Comparison of ENCODE assay signal across 7 mouse cellular contexts in the genomic region with DNA sequence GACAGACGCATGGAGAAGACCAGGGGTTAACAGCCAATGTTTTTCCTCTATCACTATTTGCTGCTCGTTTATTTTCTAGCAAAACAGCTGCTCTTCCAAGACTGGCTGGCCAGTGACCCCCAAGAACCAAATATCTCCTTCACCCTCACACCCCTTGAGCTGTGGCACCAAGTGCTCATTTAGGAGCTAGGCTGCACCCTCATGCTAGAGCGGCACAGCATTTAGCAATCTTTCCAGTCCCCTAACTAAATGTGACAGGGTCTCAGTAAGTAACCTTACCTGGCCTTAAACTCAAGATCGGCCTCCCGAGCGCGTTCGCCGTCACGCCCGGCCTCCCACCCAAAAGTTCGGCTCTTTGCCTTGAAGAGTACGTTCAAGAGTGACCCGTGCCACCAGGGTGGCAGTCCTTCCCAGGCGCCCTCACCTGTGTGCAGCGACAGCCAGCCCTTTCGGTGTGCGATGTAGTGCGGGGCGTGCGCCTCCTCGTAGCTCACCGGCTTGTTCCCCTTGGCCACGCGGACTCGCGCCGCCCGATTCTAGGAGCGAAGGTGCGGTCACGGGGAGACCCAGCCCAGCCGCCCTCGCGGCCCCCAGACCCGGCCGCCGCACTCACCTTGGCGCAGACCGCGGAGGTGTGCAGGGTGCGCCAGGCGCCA. TPM values are rescaled to one million over a fixed set of nuclear protein-coding genes. Genes with fewer than 3 reads are reported as not detected.
A peak's percentile ranks its signal among the peaks of the same experiment; 100 is the strongest.
DNase-seq lines count a peak whose midpoint lies in the region; ATAC-seq and TF ChIP-seq lines count a peak whose summit lies in the region.

No protein-coding gene starts in this region.

- H3K4me1 ChIP-seq in embryonic facial prominence, embryonic 12.5 days: peaks cover 12% of the 10 kb centered on the region
- peaks cover 6% of the 10 kb centered on the region; the same call in 1 of the 2 replicates for H3K4me1 ChIP-seq in hindbrain, postnatal 0 days (ENCODE audit: insufficient read depth, low read length)
- H3K4me1 ChIP-seq in spleen, adult 2 months (ENCODE audit: control insufficient read depth, insufficient read depth, insufficient read length): no peaks in the 10 kb centered on the region; the same call in none of the 2 replicates

- under 1% methylated on average over 43 of the region's 43 CpGs for WGBS in embryonic facial prominence, embryonic 12.5 days
- WGBS in hindbrain, postnatal 0 days: under 1% methylated on average over 43 of the region's 43 CpGs
- 2% methylated on average over 41 of the region's 43 CpGs for WGBS in spleen, adult 2 months

- TF ChIP-seq CTCF in left cerebral cortex, adult 2 months (IDR thresholded peaks at IDR 0.05): no peak
- TF ChIP-seq CTCF in hindbrain, postnatal 0 days (IDR thresholded peaks at IDR 0.05; ENCODE audit: low read depth): no peak
- no peak for TF ChIP-seq CTCF in spleen, adult 2 months (IDR thresholded peaks at IDR 0.05; ENCODE audit: extremely low read depth, insufficient read depth, insufficient read length, insufficient replicate concordance)

- no peak for TF ChIP-seq POLR2A in spleen, adult 2 months (IDR thresholded peaks at IDR 0.05; ENCODE audit: low read depth, low read length)

- H3K4me2 ChIP-seq in embryonic facial prominence, embryonic 12.5 days (replicated peaks): peak overlapping the region; percentile 85
- H3K4me2 ChIP-seq in hindbrain, postnatal 0 days (ENCODE audit: low read depth, low read length): peak overlapping the region; percentile 81

- H3K27me3 ChIP-seq in embryonic facial prominence, embryonic 12.5 days: no peaks in the 10 kb centered on the region
- no peaks in the 10 kb centered on the region for H3K27me3 ChIP-seq in hindbrain, postnatal 0 days (ENCODE audit: insufficient read depth, low read length)
- H3K27me3 ChIP-seq in spleen, adult 2 months (ENCODE audit: control insufficient read depth, insufficient read depth, low read length): no peaks in the 10 kb centered on the region

- intact Hi-C loops in left cerebral cortex, adult 2 months (cut with DNase I): no loop called here

- peak overlapping the region; percentile 91 for H3K9ac ChIP-seq in embryonic facial prominence, embryonic 12.5 days
- peak overlapping the region; percentile 89 for H3K9ac ChIP-seq in hindbrain, postnatal 0 days (replicated peaks; ENCODE audit: low read length)

- H3K36me3 ChIP-seq in embryonic facial prominence, embryonic 12.5 days: peaks cover 20% of the 10 kb centered on the region
- peaks cover 8% of the 10 kb centered on the region; the same call in 1 of the 2 replicates for H3K36me3 ChIP-seq in hindbrain, postnatal 0 days (ENCODE audit: insufficient read depth, low read length)
- H3K36me3 ChIP-seq in spleen, adult 2 months (ENCODE audit: control insufficient read depth, insufficient read depth, low read length): peaks cover 6% of the 10 kb centered on the region

- peak in 1 of 2 experiments; percentile 54 for DNase-seq in left cerebral cortex, adult 2 months (ENCODE audit: extremely low spot score in 1 of 2, low spot score in 2 of 2)
- DNase-seq in left cerebral cortex, adult 9 months (ENCODE audit: low spot score in 2 of 2): no peak
- peak; percentile 14 for DNase-seq in NIH3T3 (ENCODE audit: low read depth)
- no peak for DNase-seq in hindbrain, postnatal 0 days (ENCODE audit: low spot score)
- peak; percentile 27 for DNase-seq in lung, postnatal 14 days
- DNase-seq in spleen, adult 2 months (ENCODE audit: low read depth in 1 of 2, low spot score in 2 of 2): peak in 1 of 2 experiments; percentile 42

- H3K9me3 ChIP-seq in embryonic facial prominence, embryonic 12.5 days: no peaks in the 10 kb centered on the region
- H3K9me3 ChIP-seq in hindbrain, postnatal 0 days (ENCODE audit: low read length): no peaks in the 10 kb centered on the region

- H3K4me3 ChIP-seq in left cerebral cortex, adult 2 months: peak overlapping the region; percentile 99
- peak overlapping the region; percentile 95 for H3K4me3 ChIP-seq in embryonic facial prominence, embryonic 12.5 days
- peak overlapping the region; percentile 96 for H3K4me3 ChIP-seq in hindbrain, postnatal 0 days (ENCODE audit: low read length)
- H3K4me3 ChIP-seq in spleen, adult 2 months (ENCODE audit: extremely low read depth, insufficient read depth, insufficient read length): peak overlapping the region; percentile 93

- peak; percentile 57 for ATAC-seq in embryonic facial prominence, embryonic 12.5 days (ENCODE audit: insufficient number of reproducible peaks, insufficient read depth, low FRiP score, low TSS enrichment)
- ATAC-seq in hindbrain, postnatal 0 days: peak; percentile 78

- peak overlapping the region; percentile 93 for H3K27ac ChIP-seq in left cerebral cortex, adult 2 months
- H3K27ac ChIP-seq in embryonic facial prominence, embryonic 12.5 days: peak overlapping the region; percentile 80
- H3K27ac ChIP-seq in hindbrain, postnatal 0 days: peak overlapping the region; percentile 83
- H3K27ac ChIP-seq in spleen, adult 2 months (ENCODE audit: insufficient read depth, low read length): peak overlapping the region; percentile 7; the same call in 1 of the 2 replicates

RNA-seq across cellular contexts. Expression of gene Mrps24, which starts 8.5 kb away (rescaled TPM):
- total RNA-seq in left cerebral cortex, adult 2 months (2021): 10 to 100 TPM; 54.9 to 67.2 TPM
- 184 and 189 TPM in 2 replicates for polyA plus RNA-seq in embryonic facial prominence, embryonic 12.5 days (2016; fragmentation: Nextera tagmentation; extraction: Ambion mirVana)
- 53.9 and 56.4 TPM in 2 replicates for total RNA-seq in hindbrain, postnatal 0 days (2014; rRNA removed)
- polyA plus RNA-seq in hindbrain, postnatal 0 days (2015; fragmentation: Nextera tagmentation; extraction: Ambion mirVana): 230 and 234 TPM in 2 replicates
- polyA plus RNA-seq in spleen, adult 2 months (2012; rRNA removed): 176 and 211 TPM in 2 replicates

RNA-seq across cellular contexts. Expression of gene Urgcp, which starts 55.2 kb away (rescaled TPM):
- 10 to 100 TPM; 67.7 to 71.0 TPM for total RNA-seq in left cerebral cortex, adult 2 months (2021)
- polyA plus RNA-seq in embryonic facial prominence, embryonic 12.5 days (2016; fragmentation: Nextera tagmentation; extraction: Ambion mirVana): 27.4 and 28.6 TPM in 2 replicates
- total RNA-seq in hindbrain, postnatal 0 days (2014; rRNA removed): 58.4 and 61.5 TPM in 2 replicates
- polyA plus RNA-seq in hindbrain, postnatal 0 days (2015; fragmentation: Nextera tagmentation; extraction: Ambion mirVana): 30.7 and 32.8 TPM in 2 replicates
- polyA plus RNA-seq in spleen, adult 2 months (2012; rRNA removed): 11.8 and 12.0 TPM in 2 replicates

Comparison
In these comparisons a context has a peak if more than half of its experiments do, and no peak if none do; other contexts are left out.
1. DNase-seq: peak in NIH3T3 (single experiment) and lung, postnatal 14 days (single experiment); none in left cerebral cortex, adult 9 months (0 of 2) and hindbrain, postnatal 0 days (single experiment).
2. H3K27ac ChIP-seq: peak in every context shown above with its lines; median percentile 93 in left cerebral cortex, adult 2 months; 83 in hindbrain, postnatal 0 days; 80 in embryonic facial prominence, embryonic 12.5 days; 7 in spleen, adult 2 months.
3. Peak in every context shown above with its lines, with median percentiles within 50 percentile points of each other: H3K4me3 ChIP-seq.